Mouse (Mus musculus): ENCODE measurements around the gene Tjp1.

The Tjp1 gene

DNA sequence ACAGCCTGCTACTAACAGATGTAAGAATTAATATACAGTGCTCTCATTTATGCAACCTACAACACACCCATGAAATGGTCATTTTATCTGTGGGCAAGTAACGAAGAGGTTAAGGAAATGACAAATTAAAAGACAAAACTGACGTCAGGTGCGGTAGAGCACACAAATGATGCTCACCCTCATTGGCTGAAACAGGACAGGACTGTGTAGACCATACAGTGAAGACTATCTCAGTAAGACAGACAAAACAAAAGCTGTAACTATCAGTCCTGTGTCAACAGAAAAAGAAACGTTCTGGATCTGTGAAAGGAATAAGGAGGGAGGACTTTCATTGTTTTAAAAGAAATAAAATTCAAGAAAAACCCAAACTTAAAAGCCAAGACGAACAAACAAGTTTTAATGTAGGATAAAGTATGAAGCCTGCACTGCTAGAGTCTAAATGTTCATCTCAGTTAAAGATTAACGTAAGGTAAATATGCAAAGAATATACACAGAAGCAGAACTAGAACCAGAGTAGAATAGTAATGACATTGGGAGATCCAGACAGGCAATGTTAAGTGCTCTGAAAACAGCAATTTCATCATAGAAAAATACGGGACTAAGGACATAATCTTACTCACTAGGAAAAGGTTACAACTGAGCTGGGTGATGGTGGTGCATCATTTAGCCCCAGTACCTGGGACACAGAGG is 189.9 kb downstream of the Tjp1 start:
- peaks cover 82% of the 10 kb centered on the region for H3K36me3 ChIP-seq (ENCODE audit: insufficient read depth, low read length)
- TF ChIP-seq NANOG (IDR thresholded peaks at IDR 0.05; ENCODE audit: borderline replicate concordance, low read length): no peak
- no peak for TF ChIP-seq CTCF (conservative IDR thresholded peaks at IDR 0.05; ENCODE audit: low read length)
- TF ChIP-seq POU5F1 (IDR thresholded peaks at IDR 0.05; ENCODE audit: borderline replicate concordance, low read length): no peak
- H3K4me3 ChIP-seq (replicated peaks; ENCODE audit: low read length): no peak overlapping the region
- no peaks in the 10 kb centered on the region for H3K9me3 ChIP-seq (ENCODE audit: low read length)
- no peaks in the 10 kb centered on the region for H3K4me1 ChIP-seq (replicated peaks; ENCODE audit: low read depth, low read length)
- no peaks in the 10 kb centered on the region for H3K27me3 ChIP-seq (ENCODE audit: insufficient read depth, low read length)

DNA sequence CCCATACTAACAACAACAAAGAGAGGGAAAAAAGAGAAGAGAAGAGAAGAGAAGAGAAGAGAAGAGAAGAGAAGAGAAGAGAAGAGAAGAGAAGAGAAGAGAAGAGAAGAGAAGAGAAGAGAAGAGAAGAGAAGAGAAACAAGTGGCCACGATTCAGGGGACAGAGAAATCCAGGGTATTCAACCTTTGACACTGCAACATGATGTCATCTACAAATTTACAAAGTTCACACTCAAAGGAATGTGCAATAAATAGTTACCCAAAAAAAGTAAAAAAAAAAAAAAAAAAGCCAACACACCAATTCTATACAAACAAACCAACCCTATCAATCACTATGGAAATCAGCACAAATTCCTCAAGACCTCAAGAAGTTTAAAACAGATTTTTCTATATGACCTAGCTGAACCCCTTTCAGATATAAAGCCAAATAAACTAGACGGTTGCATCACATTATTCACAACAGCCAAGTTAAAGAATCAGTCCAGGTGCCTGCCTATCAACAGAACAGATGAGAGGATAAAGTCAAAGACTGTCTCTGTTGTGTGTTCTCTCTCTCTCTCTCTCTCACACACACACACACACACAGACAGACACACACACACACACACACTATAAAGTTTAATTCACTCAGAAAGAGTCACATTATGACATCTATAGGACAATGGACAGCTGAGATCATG is 194.4 kb downstream of the Tjp1 start:
- no peak for TF ChIP-seq CTCF (conservative IDR thresholded peaks at IDR 0.05; ENCODE audit: low read length)
- no peak for TF ChIP-seq POU5F1 (IDR thresholded peaks at IDR 0.05; ENCODE audit: borderline replicate concordance, low read length)
- TF ChIP-seq NANOG (IDR thresholded peaks at IDR 0.05; ENCODE audit: borderline replicate concordance, low read length): no peak
- Histone ChIP-seq H3K4me3 (replicated peaks; ENCODE audit: low read length) (no peak overlapping the region), H3K27me3 (ENCODE audit: insufficient read depth, low read length) (no peaks in the 10 kb centered on the region), H3K4me1 (replicated peaks; ENCODE audit: low read depth, low read length) (no peaks in the 10 kb centered on the region), H3K9me3 (ENCODE audit: low read length) (no peaks in the 10 kb centered on the region), H3K36me3 (ENCODE audit: insufficient read depth, low read length) (peaks cover 70% of the 10 kb centered on the region)

DNA sequence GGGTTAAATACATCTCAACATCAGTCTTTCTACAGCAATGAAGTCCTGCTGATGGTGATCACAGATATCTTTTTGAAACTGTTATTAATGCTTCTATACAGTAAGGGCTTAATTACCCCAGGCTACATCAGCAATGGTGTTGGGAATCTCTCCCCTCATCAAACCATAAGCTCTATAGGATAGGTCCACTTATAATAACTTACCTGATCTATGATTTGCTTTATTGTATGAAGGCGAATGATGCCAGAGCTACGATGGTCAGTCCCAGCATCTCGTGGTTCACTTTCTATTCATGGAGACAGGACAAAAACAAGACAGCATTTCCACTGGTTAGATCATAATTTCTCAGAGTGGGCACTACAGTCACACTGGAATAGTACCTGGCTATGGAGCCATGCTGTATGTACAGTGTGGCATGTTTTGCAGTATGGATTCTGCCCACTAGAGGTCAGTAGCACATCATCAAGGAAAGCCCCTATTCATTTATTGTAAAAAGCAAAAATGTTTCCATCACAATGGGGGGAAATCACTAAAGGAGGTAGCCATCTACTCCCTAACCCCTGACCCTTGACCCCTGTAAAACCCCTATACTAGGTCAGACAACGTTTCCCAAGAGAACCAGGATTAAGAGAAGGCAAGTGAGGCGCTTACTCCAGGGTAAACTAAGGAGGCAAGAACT is 208.4 kb downstream of the Tjp1 start:
- Histone ChIP-seq H3K27me3 (ENCODE audit: insufficient read depth, low read length) (no peaks in the 10 kb centered on the region), H3K36me3 (ENCODE audit: insufficient read depth, low read length) (peaks cover 66% of the 10 kb centered on the region)

DNA sequence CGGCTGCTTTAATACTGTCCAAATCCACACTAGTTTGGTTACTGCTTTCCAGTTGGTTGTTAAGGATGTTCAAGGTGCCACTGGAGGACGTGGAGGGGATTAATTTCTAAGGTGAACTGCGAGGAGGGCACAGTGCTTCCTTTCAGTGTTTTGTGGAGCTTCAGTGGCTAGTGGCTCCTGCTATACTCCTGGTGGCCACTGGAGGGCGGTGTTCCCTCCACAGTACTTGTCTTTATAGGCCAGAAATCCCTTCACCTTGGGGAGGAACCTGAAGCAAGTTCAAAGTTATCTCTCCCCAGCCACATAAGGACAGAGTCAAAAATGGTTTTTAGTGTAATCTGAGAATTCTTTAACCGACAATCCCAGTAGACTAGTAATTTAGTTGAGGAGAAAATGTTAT is 210.2 kb downstream of the Tjp1 start:
- peaks cover 75% of the 10 kb centered on the region for H3K36me3 ChIP-seq (ENCODE audit: insufficient read depth, low read length)
- H3K4me1 ChIP-seq (replicated peaks; ENCODE audit: low read depth, low read length): 0 out of 2 replicates have a peak, but pooled peaks cover 6% of the 10 kb centered on the region
- TF ChIP-seq NANOG (IDR thresholded peaks at IDR 0.05; ENCODE audit: borderline replicate concordance, low read length) (no peak), POU5F1 (IDR thresholded peaks at IDR 0.05; ENCODE audit: borderline replicate concordance, low read length) (no peak), CTCF (conservative IDR thresholded peaks at IDR 0.05; ENCODE audit: low read length) (peak; percentile 96)
- H3K9me3 ChIP-seq (ENCODE audit: low read length): no peaks in the 10 kb centered on the region
- H3K4me3 ChIP-seq (replicated peaks; ENCODE audit: low read length): no peak overlapping the region
- no peaks in the 10 kb centered on the region for H3K27me3 ChIP-seq (ENCODE audit: insufficient read depth, low read length)

More for the DNA sequence above, 208.4 kb downstream of the Tjp1 start:
- H3K9me3 ChIP-seq (ENCODE audit: low read length): no peaks in the 10 kb centered on the region
- TF ChIP-seq CTCF (conservative IDR thresholded peaks at IDR 0.05; ENCODE audit: low read length) (peak; percentile 95), POU5F1 (IDR thresholded peaks at IDR 0.05; ENCODE audit: borderline replicate concordance, low read length) (no peak)
- H3K4me3 ChIP-seq (replicated peaks; ENCODE audit: low read length): no peak overlapping the region
- H3K4me1 ChIP-seq (replicated peaks; ENCODE audit: low read depth, low read length): 0 out of 2 replicates have a peak, but pooled peaks cover 6% of the 10 kb centered on the region

DNA sequence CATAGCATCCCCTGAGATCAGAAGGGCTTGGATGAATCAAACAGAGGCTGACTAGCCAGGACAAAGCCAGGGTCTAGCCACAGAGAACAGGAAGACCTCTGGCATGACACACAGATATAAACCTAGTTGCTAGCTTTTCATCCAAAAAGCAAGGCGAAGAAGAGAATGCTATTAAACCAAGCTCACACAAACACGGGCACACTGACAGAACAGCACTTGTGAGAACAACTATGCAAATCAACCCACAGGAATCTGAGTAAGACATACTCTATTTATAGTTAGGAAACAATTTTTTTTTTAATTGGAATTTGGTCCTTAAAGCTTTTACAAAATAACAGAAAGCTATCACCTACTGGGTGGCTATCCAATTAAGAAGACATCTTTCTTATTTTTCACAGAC is 212.4 kb downstream of the Tjp1 start:
- Histone ChIP-seq H3K4me1 (replicated peaks; ENCODE audit: low read depth, low read length) (0 out of 2 replicates have a peak, but pooled peaks cover 6% of the 10 kb centered on the region), H3K9me3 (ENCODE audit: low read length) (no peaks in the 10 kb centered on the region), H3K4me3 (replicated peaks; ENCODE audit: low read length) (no peak overlapping the region), H3K36me3 (ENCODE audit: insufficient read depth, low read length) (peaks cover 83% of the 10 kb centered on the region), H3K27me3 (ENCODE audit: insufficient read depth, low read length) (no peaks in the 10 kb centered on the region)
- TF ChIP-seq POU5F1 (IDR thresholded peaks at IDR 0.05; ENCODE audit: borderline replicate concordance, low read length) (no peak), NANOG (IDR thresholded peaks at IDR 0.05; ENCODE audit: borderline replicate concordance, low read length) (no peak), CTCF (conservative IDR thresholded peaks at IDR 0.05; ENCODE audit: low read length) (no peak)

DNA sequence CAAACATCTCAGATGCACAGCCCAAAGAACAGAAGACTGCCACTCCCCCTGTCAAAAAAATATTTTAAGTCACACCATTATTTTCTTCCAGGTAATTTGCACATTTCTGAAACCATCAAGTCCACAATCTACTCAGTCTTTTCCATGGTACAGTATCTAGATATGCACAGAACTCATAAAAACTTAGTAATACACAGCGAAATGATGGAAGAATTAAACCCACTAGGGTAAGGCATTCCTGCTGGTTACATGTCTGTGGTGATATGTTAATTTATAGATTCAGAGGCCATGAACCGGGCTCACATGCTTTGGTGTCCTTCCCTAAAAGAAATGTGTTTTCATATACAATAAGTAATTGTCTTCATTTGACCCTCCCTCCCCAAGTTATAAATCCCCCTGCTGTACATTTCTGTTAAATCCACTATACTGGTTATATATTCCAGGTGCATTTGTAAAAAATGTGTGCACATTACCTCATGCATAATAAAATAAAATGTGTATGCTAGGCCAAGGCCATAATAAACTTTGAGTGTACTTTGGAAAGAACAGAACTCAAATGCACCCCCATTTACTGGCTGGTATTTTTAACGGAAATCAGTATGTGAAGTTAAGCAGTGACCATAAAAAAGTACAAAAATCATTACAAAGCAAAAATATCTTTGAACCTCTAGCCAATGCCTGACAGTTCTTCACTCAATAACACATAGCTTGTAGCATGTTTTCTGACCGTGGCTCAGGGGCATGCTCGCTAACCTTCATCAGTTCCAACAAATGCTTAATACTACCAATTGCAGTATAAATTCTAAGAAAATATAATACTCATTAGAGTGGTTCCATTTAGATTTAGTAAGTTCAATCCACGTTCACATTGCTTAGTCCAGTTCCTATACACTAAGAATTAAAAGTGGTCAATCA is 230.6 kb downstream of the Tjp1 start:
- H3K36me3 ChIP-seq (ENCODE audit: insufficient read depth, low read length): peaks cover 62% of the 10 kb centered on the region
- no peaks in the 10 kb centered on the region for H3K4me1 ChIP-seq (replicated peaks; ENCODE audit: low read depth, low read length)
- no peaks in the 10 kb centered on the region for H3K9me3 ChIP-seq (ENCODE audit: low read length)
- no peak overlapping the region for H3K4me3 ChIP-seq (replicated peaks; ENCODE audit: low read length)
- TF ChIP-seq NANOG (IDR thresholded peaks at IDR 0.05; ENCODE audit: borderline replicate concordance, low read length) (no peak), CTCF (conservative IDR thresholded peaks at IDR 0.05; ENCODE audit: low read length) (no peak), POU5F1 (IDR thresholded peaks at IDR 0.05; ENCODE audit: borderline replicate concordance, low read length) (no peak)
- H3K27me3 ChIP-seq (ENCODE audit: insufficient read depth, low read length): no peaks in the 10 kb centered on the region

DNA sequence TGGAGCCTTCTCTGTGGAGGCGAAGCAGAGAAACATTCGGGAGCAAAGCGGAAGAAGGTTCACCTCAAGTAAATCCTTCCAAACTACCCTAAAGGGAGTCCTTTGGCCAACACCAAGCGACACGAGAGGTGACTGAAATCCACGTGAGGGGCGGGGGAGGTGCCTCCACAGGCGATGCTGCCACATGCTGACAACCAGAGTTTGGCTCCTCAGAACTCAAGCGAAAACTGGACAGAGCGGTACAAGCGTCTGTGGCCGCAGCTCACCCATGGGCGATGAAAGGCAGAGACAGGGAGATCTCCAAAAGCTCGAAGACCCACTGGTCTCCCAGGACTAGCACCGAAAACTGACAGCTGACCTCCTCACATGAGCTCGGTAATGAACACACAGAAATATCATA is 244.7 kb downstream of the Tjp1 start:
- TF ChIP-seq NANOG (IDR thresholded peaks at IDR 0.05; ENCODE audit: borderline replicate concordance, low read length) (no peak), CTCF (conservative IDR thresholded peaks at IDR 0.05; ENCODE audit: low read length) (no peak), POU5F1 (IDR thresholded peaks at IDR 0.05; ENCODE audit: borderline replicate concordance, low read length) (no peak)
- H3K4me1 ChIP-seq (replicated peaks; ENCODE audit: low read depth, low read length): no peaks in the 10 kb centered on the region
- H3K27me3 ChIP-seq (ENCODE audit: insufficient read depth, low read length): no peaks in the 10 kb centered on the region

More for the DNA sequence above, 244.7 kb downstream of the Tjp1 start:
- peaks cover 19% of the 10 kb centered on the region for H3K9me3 ChIP-seq (ENCODE audit: low read length)
- H3K4me3 ChIP-seq (replicated peaks; ENCODE audit: low read length): no peak overlapping the region
- H3K36me3 ChIP-seq (ENCODE audit: insufficient read depth, low read length): no peaks in the 10 kb centered on the region
